15 mouse cellular contexts compared by ENCODE assay signal in genomic region chr11:79922157-79922556, GRCm38 (mm10).
"Had no signal": no experiment of that assay in that cellular context is flagged by ENCODE, and none has a peak within 500 bp of the region (broad histone marks: within the 10 kb centered on the region; RNA-seq: fewer than 3 reads in every experiment).

No protein-coding gene starts in this region.

- H3K27me3 ChIP-seq: lung, embryonic 15.5 days; midbrain, embryonic 12.5 days; neural tube, embryonic 15.5 days had no signal

- DNase-seq: kidney, postnatal 10 days; kidney, postnatal 4 days; lung, postnatal 14 days; right cerebral cortex, adult 18-20 months; right cerebral cortex, postnatal 25 days; thymus, adult 18-20 months; thymus, postnatal 14 days had no signal

- H3K4me3 ChIP-seq: layer of hippocampus, adult 2 months; limb, embryonic 10.5 days; liver, embryonic 12.5 days; lung, embryonic 15.5 days; midbrain, embryonic 12.5 days; neural tube, embryonic 15.5 days had no signal

- H3K9me3 ChIP-seq: limb, embryonic 10.5 days; liver, embryonic 12.5 days; lung, embryonic 15.5 days; midbrain, embryonic 12.5 days; neural tube, embryonic 15.5 days had no signal

- ATAC-seq: liver, embryonic 12.5 days had no signal

- H3K36me3 ChIP-seq: limb, embryonic 10.5 days; liver, embryonic 12.5 days; lung, embryonic 15.5 days; midbrain, embryonic 12.5 days; neural tube, embryonic 15.5 days had no signal

- H3K4me1 ChIP-seq: midbrain, embryonic 12.5 days had no signal

- H3K4me2 ChIP-seq: liver, embryonic 12.5 days; lung, embryonic 15.5 days; midbrain, embryonic 12.5 days; neural tube, embryonic 15.5 days had no signal

- H3K9ac ChIP-seq: liver, embryonic 12.5 days; lung, embryonic 15.5 days; midbrain, embryonic 12.5 days; neural tube, embryonic 15.5 days had no signal

- H3K27ac ChIP-seq: layer of hippocampus, adult 2 months; limb, embryonic 10.5 days; liver, embryonic 12.5 days; lung, embryonic 15.5 days; macrophage; midbrain, embryonic 12.5 days; neural tube, embryonic 15.5 days; stomach, postnatal 0 days had no signal
